Mouse (Mus musculus) spleen, adult 2 months (tissue): Measurements from ENCODE around the gene Polr3b.

Source experiments
- CTCF ChIP-seq: fragments of 200-500 bp; IDR thresholded peaks from 2 replicates; pipeline ENCODE4 v1.5.1; 2011; ENCODE audit warnings: mild to moderate bottlenecking, inconsistent platforms; ENCODE audit not compliant: insufficient read depth, insufficient read length, insufficient replicate concordance; ENCODE audit errors: extremely low read depth
- POLR2A ChIP-seq: fragments of 200-500 bp; IDR thresholded peaks from 2 replicates; pipeline ENCODE4 v1.6.1; 2011; ENCODE audit warnings: low read depth, low read length, inconsistent platforms

- TF ChIP-seq POLR2A (no peak), CTCF (no peak)
Measured at GRCm38 (mm10) chr10:84665713-84666260, 43.7 kb downstream of the Polr3b start.
